Mouse (Mus musculus) cerebellum, adult 2 months (tissue): Measurements from ENCODE around the gene Pop5.

Experiments
- CTCF ChIP-seq: fragments of 200-500 bp; IDR thresholded peaks from 2 replicates; pipeline ENCODE4 v1.5.1; 2011; ENCODE audit warnings: low read depth, mild to moderate bottlenecking, control low read depth, low read length, moderate library complexity, borderline replicate concordance; ENCODE audit not compliant: insufficient read depth
- POLR2A ChIP-seq: fragments of 200-500 bp; IDR thresholded peaks from 2 replicates; pipeline ENCODE4 v1.6.1; 2011; ENCODE audit warnings: low read length, control low read depth, borderline replicate concordance; ENCODE audit not compliant: insufficient read depth

GRCm38 (mm10) chr5:115256909-115257546 lies 21.4 kb downstream of the Pop5 start:
- TF ChIP-seq CTCF: no peak
- no peak for TF ChIP-seq POLR2A
